Mouse (Mus musculus): Measurements from ENCODE around the gene Ambra1. TPM values are rescaled to one million over a fixed set of nuclear protein-coding genes. Genes with fewer than 3 reads are reported as not detected.
"Not testable (repeated sequence)": the region's sequence is repeated elsewhere in the genome, so short reads cannot be mapped to it uniquely, and the experiment has no call there.

Ambra1 gene
- 10 to 100 TPM; 21.9 to 22.7 TPM for total RNA-seq (2021)

DNA sequence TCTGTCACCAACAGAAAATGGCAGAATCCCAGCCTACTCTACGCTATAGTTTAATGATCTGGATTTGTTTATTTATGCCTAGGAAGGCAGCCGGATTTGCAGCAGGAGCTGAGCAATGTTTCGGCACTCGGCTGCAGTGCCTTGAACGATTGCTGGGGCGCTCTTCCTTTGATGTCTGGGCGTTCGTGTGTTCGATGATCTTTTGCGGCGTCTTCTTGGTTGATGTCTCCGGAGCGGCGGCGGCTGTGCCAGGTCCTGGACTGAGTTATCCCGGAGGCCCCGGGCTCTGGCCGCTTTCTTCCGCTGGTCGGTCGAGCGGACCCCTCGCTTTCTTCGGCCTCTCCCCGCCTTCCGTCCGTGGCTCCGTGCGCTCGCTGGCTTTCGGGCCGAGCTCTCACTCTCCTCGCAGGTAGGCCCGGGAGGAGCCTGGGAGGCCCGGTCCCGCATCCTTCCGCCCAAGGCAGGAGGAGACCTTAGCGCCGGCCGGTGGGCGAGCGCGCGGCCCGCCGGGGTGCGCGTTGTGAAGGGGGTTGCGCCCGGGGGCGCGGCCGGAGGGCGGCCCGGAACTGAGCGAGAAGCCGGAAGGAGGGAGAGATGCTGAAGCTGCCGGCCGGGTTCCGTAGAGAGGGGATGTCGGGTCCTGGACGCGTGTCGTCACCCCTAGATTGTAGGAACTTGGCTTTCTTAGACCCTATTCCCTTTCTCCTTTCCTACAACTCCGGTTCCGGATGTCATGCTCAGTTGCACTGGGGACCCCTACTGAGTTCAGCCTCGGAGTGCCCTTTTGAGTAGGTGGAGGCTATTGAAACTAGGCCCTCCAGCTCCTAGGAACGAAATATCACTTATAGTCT, at the start of gene Ambra1:
TSS of gene Ambra1 (plus strand) at position 164 of the 851 bp plus-strand sequence.
- intact Hi-C loops (cut with DNase I): loop anchor here (2.0 kb wide), 1 partner anchor 19 kb away; the partner anchor contains the start of genes Atg13 and Harbi1
- peak; percentile 92 to 94 for DNase-seq

- intact Hi-C loops (cut with DNase I): no loop called here
- DNase-seq: peak; percentile 57 to 82
Observed at GRCm38 (mm10) chr2:91682850-91683249, 47.1 kb upstream of the Ambra1 start.

- no peak for DNase-seq
Observed at GRCm38 (mm10) chr2:91683919-91684318, 46.0 kb upstream of the Ambra1 start.

GRCm38 (mm10) chr2:91689452-91689851, 40.5 kb upstream of the Ambra1 start:
- intact Hi-C loops (cut with DNase I): no loop called here
- peak; percentile 86 to 89 for DNase-seq

More at GRCm38 (mm10) chr2:91683919-91684318, 46.0 kb upstream of the Ambra1 start:
- intact Hi-C loops (cut with DNase I): no loop called here

GRCm38 (mm10) chr2:91695436-91696224, 34.3 kb upstream of the Ambra1 start:
- intact Hi-C loops (cut with DNase I): no loop called here

GRCm38 (mm10) chr2:91696225-91696590, 33.7 kb upstream of the Ambra1 start:
- intact Hi-C loops (cut with DNase I): no loop called here
- peak in 1 of 2 experiments; percentile 16 for DNase-seq

More at GRCm38 (mm10) chr2:91695436-91696224, 34.3 kb upstream of the Ambra1 start:
- DNase-seq: peak; percentile 42 to 44

DNA sequence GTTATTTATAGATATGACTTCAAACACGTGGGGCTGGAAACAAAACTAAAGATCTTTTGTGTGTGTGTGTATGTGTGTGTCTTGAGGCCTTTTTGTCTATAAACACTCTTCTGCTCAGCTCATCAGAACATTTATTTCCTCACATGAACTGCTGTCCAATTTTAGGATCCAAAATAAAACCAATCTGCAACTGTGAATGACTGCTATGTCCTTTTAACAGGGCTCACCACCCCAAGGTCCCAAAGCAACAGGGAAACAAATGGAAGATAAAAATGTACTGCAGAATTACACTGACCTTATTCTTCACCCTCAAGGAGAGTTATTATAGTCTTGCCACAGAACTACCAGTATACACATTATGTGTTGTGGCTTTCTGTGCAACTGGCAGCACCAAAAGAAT, 30.7 kb upstream of the Ambra1 start:
- intact Hi-C loops (cut with DNase I): no loop called here
- DNase-seq: peak; percentile 16 to 18

DNA sequence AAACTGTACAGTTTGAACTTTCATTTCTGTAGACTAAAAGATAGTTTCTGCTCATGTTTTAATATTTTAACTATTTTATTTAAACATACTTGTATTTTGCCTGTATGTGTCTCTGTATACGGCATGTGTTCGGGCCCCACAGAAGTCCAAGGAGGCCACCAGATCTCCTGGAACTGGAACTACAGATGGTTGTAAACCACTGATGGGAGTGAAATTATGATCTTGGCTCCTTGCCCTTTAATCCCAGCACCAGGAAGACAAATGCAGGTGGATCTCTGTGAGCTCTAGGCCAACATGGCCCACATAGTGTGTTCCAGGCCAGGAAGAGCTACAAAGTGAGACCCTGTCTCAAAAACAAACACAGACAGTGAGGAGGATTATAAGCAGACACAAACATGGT, 28.6 kb upstream of the Ambra1 start:
- no peak for DNase-seq
- intact Hi-C loops (cut with DNase I): no loop called here

DNA sequence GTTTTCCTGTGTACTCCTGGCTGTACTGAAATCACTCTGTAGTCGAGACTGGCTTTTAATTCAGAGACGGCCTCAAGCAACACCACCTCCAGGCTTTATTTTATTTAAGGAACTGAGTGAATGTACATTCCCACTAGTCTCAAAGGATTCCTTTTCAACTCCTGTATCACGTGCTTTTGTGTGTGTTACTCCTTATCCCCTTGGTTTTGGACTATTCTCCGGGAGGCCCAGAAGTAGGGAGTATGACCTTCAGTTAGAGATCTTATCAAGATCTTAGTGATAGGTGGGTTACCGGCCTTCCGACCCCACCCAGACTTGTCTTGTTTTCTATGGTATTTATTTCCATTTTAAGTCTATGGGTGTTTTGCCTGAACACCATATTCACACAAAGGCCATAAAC, 24.2 kb upstream of the Ambra1 start:
- intact Hi-C loops (cut with DNase I): no loop called here
- no peak for DNase-seq

- DNase-seq: no peak
- intact Hi-C loops (cut with DNase I): no loop called here
Observed at GRCm38 (mm10) chr2:91706456-91706855, 23.5 kb upstream of the Ambra1 start.

DNA sequence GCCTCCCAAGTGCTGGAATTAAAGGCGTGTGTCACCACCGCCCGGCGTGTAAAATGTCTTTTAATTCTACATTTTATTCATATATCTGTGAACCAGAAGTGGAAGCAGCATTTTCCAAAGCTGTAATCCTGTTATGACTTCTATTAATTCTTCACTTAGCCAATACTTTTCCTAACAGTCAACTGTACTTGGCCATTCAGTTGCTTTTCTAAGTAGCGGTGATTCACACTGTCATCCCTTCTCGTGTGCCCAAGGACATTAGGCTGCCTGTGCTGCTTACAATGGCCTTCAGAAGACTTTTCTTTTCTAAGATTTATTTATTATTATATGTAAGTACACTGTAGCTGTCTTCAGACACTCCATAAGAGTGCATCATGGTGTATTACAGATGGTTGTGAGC, 21.6 kb upstream of the Ambra1 start:
- intact Hi-C loops (cut with DNase I): no loop called here
- no peak for DNase-seq

GRCm38 (mm10) chr2:91710272-91711234, 19.4 kb upstream of the Ambra1 start, which contains the start of the genes Atg13 and Harbi1:
TSS of gene Atg13 (minus strand) at chr2:91710576.
TSS of gene Harbi1 (plus strand) at chr2:91710852.
- intact Hi-C loops (cut with DNase I): loop anchor here (2.0 kb wide), 1 partner anchor 20 kb away; the partner anchor contains the start of gene Ambra1
- DNase-seq: peak; percentile 94 to 95

DNA sequence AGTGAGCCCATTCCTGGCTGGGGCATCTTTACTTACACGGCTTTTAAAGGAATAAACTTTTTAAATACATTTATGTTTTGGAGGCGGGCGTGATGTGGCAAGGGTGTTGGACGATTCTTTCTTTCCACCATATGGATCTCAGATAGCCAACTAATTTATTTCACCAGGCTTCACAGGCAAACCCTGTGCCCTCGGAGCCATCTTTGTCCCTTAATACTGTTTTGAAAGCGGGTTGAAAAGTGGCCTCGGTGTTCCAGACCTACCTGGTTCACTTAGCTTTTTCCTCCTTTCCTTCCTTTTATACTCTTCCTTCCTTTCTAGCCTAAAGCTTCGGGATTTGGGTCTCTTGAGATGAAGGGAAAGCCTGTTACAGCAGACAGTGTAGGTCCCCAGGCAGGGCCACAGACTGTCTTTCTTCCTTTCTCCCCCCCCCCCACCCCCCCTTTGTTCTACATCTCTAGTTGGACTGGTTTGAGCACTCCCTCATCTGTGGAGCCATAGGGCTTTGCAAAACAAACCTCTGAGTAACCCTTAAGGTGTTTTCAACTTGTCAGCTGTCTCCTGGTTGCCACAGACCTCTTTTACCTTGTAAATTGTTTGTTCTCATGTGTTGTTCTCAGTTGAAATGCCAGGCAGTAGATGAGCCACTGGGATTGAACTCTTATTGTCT, 18.5 kb upstream of the Ambra1 start:
- intact Hi-C loops (cut with DNase I): loop anchor here (2.0 kb wide), 1 partner anchor 19 kb away; the partner anchor contains the start of gene Ambra1
- no peak for DNase-seq

GRCm38 (mm10) chr2:91714921-91715320, 15.0 kb upstream of the Ambra1 start:
- DNase-seq: no peak
- intact Hi-C loops (cut with DNase I): no loop called here

DNA sequence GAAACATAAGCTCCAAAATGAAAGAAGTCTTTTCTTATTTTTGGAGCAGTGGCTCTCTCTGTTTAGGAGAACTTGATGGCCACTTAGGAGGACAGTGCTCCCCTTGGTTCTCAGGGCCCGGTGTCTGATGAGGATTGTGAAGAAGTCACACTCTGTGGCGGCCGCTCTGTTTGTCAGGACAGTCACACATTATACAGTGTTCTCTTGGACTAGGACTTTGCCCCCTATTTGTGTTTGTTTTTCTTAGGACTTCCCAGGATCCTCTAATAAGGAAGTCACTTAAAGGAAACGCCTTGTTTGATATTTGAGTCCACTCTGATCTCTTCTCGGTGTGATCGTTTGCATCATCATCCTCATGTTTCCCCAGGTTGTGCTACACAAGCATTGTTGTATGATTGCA, 11.7 kb upstream of the Ambra1 start:
- DNase-seq: no peak
- intact Hi-C loops (cut with DNase I): no loop called here

GRCm38 (mm10) chr2:91723382-91723781, 6.6 kb upstream of the Ambra1 start:
- DNase-seq: no peak
- intact Hi-C loops (cut with DNase I): no loop called here

GRCm38 (mm10) chr2:91723951-91724350, 6.0 kb upstream of the Ambra1 start:
- intact Hi-C loops (cut with DNase I): no loop called here
- no peak for DNase-seq

- DNase-seq: no peak
- intact Hi-C loops (cut with DNase I): no loop called here
Observed at GRCm38 (mm10) chr2:91724716-91725115, 5.2 kb upstream of the Ambra1 start.

GRCm38 (mm10) chr2:91725476-91725875, 4.5 kb upstream of the Ambra1 start:
- DNase-seq; intact Hi-C loops (cut with DNase I): not testable (repeated sequence)

GRCm38 (mm10) chr2:91727011-91727410, 2.9 kb upstream of the Ambra1 start:
- no peak for DNase-seq
- intact Hi-C loops (cut with DNase I): no loop called here

Data from heart, postnatal 10 days (tissue).